Mouse (Mus musculus) adipocyte (in vitro differentiated cells): ENCODE data around the gene Ube2o.
"Not testable (repeated sequence)": the region's sequence is repeated elsewhere in the genome, so short reads cannot be mapped to it uniquely, and the experiment has no call there.

Experiments used
- DNase-seq: peaks from one replicate; pipeline ENCODE4 v3.0.0-alpha.2; 2016; ENCODE audit warnings: low spot score

The Ube2o gene

GRCm38 (mm10) chr11:116513531-116514038, 67.7 kb downstream of the Ube2o start:
- no peak for DNase-seq

DNA sequence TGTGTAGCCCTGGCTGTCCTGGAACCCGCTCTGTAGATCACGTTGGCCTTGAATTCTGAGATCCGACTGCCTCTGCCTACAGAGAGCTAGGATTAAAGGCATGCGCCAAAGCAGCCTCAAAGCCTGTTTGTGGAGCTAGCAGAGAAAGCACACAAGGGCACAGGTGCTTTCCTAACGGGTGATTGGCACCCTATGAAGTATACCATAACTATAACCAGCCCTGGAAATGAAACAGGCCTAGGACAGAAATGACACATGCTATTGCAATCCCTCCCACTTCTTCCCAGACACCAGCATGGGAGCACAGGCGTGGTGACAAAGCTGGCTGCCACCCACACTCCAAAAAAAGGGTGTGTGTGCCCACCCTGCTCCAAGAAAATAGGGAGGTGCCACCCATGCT, 68.3 kb downstream of the Ube2o start:
- no peak for DNase-seq

DNA sequence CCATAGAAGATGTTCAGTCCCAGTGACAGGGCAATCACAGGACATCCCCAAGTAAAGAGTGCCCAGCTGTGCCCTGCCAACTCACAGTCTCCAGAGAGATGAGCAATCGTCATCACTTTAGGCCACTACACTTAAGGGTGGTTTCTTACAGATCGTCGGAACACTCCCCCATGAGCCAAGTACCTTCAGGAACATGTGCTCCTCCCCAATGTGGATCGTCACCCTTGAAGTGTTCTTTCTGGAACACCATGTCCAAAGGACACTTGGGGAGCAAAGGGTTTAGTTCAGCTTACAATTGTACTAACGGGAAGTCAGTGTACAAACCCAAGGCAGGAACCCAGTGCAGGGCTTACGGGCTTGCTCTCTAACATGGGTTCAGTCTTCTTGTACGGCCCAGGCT, 69.1 kb downstream of the Ube2o start:
- no peak for DNase-seq

DNA sequence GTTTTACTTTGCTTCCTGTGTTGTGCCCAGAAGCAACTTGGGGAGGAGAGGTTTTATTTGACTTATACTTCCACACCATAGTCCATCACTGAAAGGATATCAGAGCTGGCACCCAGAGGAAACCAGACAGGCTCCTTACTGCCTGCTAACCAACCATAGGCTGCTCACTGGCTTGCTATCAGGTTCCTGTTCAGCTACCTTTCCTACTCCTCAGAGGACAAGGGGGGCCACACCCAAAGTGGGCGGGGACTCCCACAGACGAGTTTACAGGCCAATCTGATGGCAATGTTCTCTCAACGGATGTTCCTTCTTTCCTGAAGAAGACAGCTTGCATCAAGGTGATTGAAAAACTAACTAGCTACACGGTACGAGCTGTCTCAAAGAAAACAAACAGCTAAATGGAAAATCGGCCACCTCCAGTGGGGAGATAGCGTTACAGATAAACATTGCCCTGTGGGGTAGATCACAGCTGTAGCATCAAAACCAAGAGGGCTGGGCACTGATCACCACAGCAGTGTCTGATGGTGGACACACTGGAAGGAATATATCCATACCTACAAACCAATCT, 69.9 kb downstream of the Ube2o start:
- no peak for DNase-seq

GRCm38 (mm10) chr11:116508689-116509088, 72.6 kb downstream of the Ube2o start:
- peak; percentile 70 for DNase-seq

DNA sequence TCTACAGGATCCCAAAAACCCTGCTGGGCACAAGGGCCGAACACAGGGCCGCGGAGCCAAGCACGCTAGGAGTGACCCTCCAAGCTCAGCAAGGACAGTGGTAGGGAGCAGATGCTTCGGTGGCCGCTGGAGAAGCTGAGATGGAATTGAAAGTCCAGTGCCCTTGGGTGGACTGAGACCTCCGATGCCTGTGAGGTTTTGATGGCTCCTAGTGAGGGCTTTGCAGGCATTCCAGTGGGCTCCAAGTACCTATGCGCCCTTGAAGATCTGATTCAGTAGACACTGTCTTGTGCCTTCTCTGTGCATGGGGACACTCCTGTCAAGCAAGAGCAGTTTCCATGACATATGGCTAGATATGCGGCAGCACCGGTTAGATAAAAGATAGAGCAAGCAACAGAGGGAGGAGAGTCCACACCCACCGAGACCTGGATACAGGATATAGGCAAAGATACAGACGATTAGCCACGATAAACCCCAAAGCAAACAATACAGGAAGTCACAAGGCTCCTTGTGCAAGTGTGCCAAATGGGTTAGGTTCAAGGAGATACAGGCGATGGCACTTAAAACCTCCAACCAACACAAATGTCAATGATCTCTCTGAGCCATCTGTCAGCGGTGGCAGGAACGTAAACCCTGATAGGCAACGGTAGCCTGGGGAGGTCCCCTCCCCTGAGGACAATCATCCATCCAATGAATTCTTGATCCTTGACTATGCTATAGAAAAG, 74.9 kb downstream of the Ube2o start:
- no peak for DNase-seq

GRCm38 (mm10) chr11:116505573-116505972, 75.7 kb downstream of the Ube2o start:
- DNase-seq = no peak

GRCm38 (mm10) chr11:116504516-116504915, 76.7 kb downstream of the Ube2o start:
- DNase-seq = no peak

GRCm38 (mm10) chr11:116501005-116501746, 80.1 kb downstream of the Ube2o start:
- DNase-seq = peak; percentile 76

DNA sequence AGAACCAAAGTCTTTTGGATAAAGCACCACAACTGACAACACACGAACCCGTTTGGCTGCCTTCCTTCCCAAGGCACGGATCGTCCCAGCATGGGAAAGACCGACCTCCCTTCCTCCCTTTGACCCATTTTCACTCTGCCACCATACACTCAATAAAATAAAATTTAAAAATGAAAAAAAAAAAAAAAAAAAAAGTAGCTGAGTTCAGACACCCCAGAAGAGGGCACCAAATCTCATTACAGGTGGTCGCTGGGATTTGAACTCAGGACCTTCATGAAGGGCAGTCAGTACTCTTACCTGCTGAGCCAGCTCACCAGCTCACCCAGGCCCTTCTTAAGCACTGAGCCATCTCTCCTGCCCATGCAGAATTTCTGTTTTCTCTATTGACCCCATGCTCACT, 82.2 kb downstream of the Ube2o start:
- no peak for DNase-seq

DNA sequence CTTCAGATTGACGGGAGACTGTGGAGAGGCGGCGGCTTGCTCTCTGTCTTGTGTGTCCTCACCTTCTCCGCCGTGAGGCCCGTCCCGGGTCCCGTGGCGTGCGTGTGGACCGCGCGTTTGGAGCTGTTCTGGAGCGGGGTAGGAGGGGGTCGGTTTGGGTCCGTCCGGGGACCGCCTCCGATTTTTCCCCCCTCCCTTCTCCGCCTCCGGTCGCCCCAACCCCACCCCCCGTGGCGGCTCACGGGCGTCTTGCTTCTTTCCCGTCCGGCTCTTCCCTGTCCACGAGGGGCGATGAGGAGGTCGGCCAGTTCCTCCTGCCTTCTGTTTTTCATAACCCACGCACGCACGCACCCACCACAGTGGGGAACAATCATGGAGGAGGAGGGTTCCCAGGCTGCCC, 82.7 kb downstream of the Ube2o start:
- DNase-seq = no peak

DNA sequence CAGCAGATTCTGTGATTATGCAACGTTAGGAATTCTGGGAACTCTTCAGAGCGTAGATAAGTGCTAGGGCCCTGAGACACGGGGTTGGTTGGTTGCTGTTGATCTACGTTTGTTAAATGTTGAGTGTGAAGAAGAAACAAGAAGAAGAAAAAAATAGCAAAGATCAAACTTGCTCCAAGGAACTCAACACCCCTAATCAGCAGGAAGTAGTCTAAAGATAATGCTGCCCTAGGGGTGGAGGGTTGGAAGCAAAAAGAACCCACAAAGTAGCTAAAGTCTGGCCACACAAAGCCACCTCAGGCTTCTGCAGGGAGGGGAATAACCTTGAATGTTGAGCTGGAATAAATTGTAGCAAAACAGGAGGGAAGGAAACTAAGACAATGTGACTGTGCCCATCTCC, 83.9 kb downstream of the Ube2o start:
- no peak for DNase-seq

GRCm38 (mm10) chr11:116494474-116495174, 86.6 kb downstream of the Ube2o start:
- peak; percentile 70 for DNase-seq

DNA sequence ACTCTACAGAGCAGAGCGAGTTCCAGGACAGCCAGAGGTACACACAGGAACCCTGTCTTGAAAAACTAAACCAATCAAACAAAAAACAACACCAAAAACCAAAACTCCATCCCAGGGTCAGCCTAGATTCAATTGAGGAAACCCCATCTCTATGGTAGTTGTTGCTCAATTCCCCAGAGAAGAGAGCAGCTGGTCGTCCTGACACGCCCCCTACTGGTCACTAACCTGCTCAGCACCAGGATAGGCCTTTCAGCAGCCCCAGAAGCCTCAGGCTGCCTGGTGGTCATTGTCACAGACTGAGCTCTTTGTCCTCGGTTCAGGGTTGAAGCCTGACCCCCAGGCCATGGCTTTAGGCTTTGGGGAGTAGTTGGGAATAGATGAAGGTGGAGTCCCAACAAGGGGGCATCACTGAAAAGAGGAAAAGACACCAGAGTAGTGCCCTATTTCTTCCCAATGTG, 87.4 kb downstream of the Ube2o start, which contains the start of gene Prpsap1:
TSS of gene Prpsap1 (minus strand) at position 408 of the 458 bp plus-strand sequence.
- DNase-seq = peak; percentile 82

DNA sequence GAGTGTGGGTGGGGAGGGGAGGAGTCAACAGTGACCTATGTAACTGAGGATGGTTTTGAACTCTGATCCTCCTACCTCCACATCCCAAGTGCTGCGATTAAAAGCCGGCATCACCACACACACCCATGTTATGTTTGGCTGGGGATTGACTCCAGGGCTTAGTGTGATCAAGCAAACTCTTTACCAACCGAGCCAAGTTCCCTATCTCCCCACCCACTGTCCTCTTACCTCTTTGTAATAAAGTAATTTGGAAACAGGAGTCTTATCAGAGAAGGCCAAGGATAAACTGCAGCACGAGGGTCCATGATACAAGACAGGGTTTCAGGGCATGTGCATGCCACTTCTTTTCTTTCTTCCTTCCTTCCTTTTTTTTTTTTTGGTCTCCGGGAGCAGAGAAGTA, 88.1 kb downstream of the Ube2o start:
- DNase-seq = no peak

GRCm38 (mm10) chr11:116492507-116492906, 88.7 kb downstream of the Ube2o start:
- not testable (repeated sequence) for DNase-seq

DNA sequence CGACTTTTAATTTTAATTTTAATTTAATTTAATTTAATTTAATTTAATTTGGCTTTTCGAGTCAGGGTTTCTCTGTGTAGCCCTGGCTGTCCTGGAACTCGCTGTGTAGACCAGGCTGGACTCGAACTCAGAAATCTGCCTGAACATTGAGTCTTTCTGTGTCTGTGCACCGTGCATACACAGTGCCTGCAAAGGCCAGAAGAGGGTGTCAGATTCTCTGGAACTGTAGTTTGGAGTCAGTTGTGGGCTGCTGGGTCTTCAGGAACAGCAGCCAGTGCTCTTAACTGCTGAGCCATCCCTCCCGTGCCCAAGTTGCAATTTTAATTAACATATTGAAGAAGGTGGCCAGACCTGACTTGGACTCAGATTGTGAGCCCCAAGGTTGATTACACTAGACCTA, 89.9 kb downstream of the Ube2o start:
- DNase-seq = no peak

GRCm38 (mm10) chr11:116490232-116491107, 90.8 kb downstream of the Ube2o start:
- DNase-seq = peak; percentile 92

GRCm38 (mm10) chr11:116489771-116490231, 91.4 kb downstream of the Ube2o start:
- DNase-seq = peak; percentile 43

DNA sequence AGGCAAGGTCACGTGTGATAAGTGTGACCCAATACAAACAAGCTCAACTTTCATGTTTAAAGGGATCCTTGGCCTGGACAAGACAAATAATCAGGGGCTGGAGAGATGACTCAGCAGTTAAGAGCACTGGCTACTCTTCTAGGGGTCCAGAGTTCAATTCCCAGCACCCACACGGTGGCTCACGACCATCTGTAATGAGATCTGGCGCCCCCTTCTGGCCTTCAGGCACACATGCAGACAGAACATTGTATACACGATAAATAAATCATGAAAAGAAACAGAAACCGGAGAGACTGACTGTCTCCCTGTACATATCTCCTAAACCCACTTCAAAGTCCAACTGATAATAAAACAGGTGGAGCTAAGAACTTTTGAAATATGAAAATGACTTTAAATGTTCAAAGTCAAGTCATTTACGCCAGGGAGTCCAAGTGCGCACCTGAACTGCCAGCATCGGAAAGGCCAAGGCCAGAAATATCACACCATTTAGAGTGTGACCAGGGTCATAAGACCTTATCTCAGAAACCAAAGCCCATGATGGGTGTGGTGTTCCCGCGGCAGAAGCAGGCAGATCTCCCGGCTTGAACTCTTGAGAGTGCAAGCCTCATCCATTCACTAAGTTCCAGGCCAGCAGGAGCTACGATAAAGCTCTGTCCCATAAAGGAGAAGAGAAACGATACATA, 92.4 kb downstream of the Ube2o start:
- peak; percentile 43 for DNase-seq
